Mouse (Mus musculus): ENCODE results near the gene Hs3st3a1.

The Hs3st3a1 gene

DNA sequence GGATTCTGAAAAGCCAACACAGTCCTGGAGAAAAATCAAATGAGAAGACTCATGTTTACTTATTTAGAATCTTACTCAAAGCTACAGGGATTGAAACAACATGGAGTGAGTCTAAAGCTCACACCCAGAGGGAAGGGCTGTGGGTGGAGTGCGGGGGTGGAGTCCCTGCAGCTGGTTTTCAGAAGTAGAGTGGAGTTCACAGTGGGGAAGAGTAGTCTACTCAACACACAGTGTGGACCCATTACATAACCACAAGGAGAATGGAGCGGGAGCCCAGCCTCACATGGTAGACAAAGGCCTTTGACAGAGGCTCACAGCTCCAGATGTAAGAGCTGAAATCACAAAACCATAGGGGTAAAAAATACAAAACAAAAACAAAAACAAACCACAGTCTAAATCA is 123.2 kb downstream of the Hs3st3a1 start:
- DNase-seq (ENCODE audit: low read depth, low spot score), result no peak

DNA sequence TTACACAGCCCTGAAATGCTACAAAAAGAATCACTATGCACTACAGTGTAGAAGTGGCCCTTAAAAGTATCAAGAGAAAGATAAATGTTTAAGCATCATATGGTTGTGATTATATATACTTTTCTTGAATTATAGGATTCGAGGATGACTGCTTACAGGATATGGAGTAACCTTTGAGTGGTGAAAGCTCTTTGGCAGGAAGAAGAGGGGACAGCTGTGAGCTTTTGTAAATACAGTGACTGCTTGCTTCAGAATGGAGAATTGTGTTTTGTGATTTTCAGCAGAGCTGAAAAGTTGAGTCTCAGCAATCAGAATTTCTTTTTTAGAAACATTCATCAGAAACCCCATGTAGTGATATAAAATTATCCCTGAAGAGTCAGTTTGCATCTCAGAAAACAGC is 124.3 kb downstream of the Hs3st3a1 start:
- DNase-seq (ENCODE audit: low read depth, low spot score), result no peak

DNA sequence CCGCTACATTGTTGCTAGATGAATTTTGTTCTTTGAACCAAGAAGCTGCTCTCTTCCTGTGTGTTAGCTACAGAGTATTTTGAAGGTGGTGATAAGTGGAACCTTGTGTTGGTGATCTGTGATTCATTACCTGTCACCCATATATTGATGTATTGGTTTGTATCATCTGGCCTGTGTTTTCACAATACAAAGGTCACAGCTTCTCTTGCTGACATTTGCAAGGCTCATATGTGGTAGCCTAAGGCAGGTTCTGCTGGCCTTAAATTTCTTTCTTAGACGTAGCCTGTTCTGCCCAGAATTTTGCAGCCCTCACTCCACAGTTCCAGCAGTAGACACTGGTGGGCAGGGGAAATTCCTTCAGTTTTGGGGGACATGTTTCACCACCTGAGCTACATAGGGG is 125.3 kb downstream of the Hs3st3a1 start:
- DNase-seq (ENCODE audit: low read depth, low spot score), result no peak

DNA sequence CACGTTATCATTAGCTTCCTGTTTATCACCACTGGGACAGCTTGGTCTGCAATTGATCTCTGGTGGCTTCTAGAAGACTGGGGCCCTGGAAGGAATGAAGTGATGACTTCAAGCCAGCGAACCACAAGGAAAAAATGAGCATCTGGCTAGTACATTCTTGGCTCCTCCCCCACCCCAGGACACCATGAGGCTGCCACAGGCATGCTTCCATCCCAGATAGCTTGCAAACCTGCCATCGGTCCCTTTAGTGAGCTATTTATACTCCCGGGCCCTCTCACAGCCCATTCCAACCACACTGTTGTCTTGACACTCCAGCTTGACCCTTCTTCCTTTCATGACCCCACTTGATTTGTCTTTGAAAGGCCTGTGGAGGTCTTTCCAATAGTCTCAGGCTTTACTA is 127.6 kb downstream of the Hs3st3a1 start:
- DNase-seq (ENCODE audit: low read depth, low spot score), result no peak

All from mesoderm, embryonic 11.5 days (tissue).